Mouse (Mus musculus): ENCODE data around the gene Tbc1d4.

Gene Tbc1d4

DNA sequence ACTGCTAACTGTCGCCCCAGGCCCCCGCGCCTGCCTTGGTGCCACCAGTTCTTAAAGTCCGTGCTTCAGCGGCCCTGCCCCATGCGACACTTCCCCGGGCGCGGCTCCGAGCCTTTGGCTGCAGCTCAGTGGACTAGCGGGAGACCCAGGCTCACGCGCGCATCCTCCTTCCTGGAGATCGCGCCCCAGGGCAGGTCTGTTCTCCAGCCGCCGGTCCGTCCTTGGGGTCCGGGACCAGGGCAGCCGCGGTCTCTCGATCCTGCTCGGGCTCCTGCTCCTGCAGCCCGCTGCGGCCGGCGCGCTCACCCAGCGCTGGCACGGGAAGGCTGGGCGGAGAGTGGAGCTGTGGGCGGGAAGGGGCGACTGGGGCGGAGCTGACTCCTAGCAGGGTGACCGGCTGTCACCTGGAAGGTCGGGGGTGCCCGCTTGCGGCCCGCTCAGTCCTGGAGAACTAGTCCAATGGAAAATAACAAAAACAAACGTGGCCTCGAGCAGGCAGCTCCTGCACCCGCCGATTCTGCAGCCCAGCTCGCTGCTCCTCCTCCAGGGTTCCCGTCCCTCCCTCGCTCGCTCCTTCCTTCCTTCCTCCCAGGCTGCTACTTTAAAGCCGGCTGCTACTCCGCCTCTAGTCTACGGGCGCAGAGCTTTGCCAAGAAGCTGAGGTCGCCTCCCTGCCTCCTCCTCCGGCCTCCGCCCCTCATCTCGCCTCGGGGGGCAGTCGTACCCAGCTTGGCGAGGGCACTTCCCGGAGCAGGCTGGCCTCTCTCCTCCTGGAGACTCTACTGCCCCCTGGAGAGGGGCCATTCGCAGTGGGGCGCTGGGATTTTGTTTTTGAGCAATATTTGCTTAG lies at the start of gene Tbc1d4:
TSS of gene Tbc1d4 (minus strand) at position 673 of the 850 bp plus-strand sequence.
- DNase-seq (ENCODE audit: extremely low spot score): peak; percentile 84

GRCm38 (mm10) chr14:101656307-101656706 lies 47.3 kb upstream of the Tbc1d4 start:
- DNase-seq (ENCODE audit: extremely low spot score): no peak

- no peak for DNase-seq (ENCODE audit: extremely low spot score)
Observed at GRCm38 (mm10) chr14:101654526-101654909, 45.5 kb upstream of the Tbc1d4 start.

- peak; percentile 98 for DNase-seq (ENCODE audit: extremely low spot score)
Observed at GRCm38 (mm10) chr14:101653581-101654525, 44.9 kb upstream of the Tbc1d4 start, which contains the start of gene Uchl3. Gene Uchl3 (plus strand): TSS chr14:101653967.

DNA sequence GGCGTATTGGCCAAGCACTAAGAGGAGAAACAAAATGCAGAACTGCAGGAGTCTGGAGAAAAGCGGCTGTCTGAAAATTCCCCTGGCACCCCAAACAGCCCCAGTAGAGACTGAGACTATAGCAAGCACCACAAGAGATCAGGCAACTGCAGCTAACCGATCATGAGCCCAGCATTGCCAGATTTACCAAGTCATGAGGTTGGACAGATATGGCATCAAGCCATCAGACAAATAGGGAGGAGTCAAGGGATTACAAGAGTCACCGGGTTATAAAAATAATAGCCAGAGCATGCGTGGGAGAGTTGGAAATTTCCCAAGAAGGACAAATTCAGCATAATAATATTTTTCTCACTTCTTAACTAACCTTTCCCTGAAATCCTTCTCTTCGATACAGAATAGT lies 43.6 kb upstream of the Tbc1d4 start:
- no peak for DNase-seq (ENCODE audit: extremely low spot score)

- no peak for DNase-seq (ENCODE audit: extremely low spot score)
Observed at GRCm38 (mm10) chr14:101650551-101650950, 41.6 kb upstream of the Tbc1d4 start.

GRCm38 (mm10) chr14:101644948-101645347 lies 36.0 kb upstream of the Tbc1d4 start:
- DNase-seq (ENCODE audit: extremely low spot score): no peak

GRCm38 (mm10) chr14:101640153-101640843 lies 31.3 kb upstream of the Tbc1d4 start, which contains the start of gene Commd6:
Gene Commd6 (minus strand): TSS chr14:101640686.
- peak; percentile 93 for DNase-seq (ENCODE audit: extremely low spot score)

GRCm38 (mm10) chr14:101637381-101637780 lies 28.4 kb upstream of the Tbc1d4 start:
- DNase-seq (ENCODE audit: extremely low spot score): no peak

- no peak for DNase-seq (ENCODE audit: extremely low spot score)
Observed at GRCm38 (mm10) chr14:101635765-101636164, 26.8 kb upstream of the Tbc1d4 start.

GRCm38 (mm10) chr14:101630548-101630947 lies 21.6 kb upstream of the Tbc1d4 start:
- DNase-seq (ENCODE audit: extremely low spot score): no peak

GRCm38 (mm10) chr14:101617680-101618079 lies 8.7 kb upstream of the Tbc1d4 start:
- DNase-seq (ENCODE audit: extremely low spot score): no peak

DNA sequence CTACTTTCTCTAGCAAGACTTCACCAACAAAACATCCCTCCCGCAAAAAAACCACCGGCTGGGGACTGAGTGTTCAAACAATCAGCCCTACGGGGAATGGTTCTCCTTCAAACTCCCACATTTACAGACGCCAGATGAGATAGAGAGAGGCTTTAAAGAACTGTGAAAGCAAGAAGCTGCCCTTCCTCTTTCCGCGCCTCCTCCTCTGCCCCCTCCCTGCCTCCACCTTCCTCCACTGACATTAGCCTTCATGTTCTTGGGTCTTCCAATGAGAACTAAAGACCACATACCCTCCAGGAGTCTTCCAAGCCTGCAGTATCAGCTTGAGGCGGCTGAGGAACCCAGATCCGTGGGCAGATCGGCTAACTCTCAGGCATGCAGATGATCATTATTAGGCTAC lies 7.2 kb upstream of the Tbc1d4 start:
- no peak for DNase-seq (ENCODE audit: extremely low spot score)

DNA sequence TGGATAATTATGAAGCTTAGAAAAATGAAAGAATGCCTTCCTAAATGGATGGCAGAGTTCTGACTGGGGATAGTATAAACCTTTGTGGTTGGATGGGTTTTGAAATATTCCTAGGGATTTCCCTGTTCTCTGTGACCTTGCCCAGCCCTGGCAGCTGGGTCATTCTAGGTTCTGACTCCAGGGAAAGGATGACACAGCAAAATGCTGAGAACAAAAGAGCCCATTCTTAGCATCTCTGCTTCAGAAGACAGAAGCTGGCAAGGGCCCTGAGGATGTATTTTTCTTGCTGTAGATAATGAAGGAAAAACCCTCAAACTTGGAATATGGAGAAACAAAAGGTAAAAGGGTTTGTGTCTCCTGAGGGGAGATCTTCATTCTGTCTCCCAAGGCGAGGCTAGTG lies 4.2 kb upstream of the Tbc1d4 start:
- no peak for DNase-seq (ENCODE audit: extremely low spot score)

DNA sequence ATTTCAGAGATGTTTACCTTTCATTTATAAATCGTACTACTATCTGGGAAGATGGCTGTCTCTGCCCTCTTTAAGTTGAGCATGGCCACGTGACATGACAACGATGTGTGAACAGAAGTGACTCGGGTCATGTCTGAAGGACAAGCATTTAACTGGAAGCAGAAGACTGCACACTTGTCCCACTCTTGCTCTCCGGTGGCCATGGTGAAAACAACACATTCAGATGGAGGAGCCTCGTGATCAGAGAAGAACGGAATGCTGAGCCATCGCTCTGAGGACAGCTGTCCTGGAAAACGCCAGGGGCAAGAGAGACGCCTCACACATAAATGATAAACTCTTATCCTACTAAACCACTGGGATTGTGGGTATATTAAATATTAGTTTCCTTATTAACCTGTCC lies 1.7 kb upstream of the Tbc1d4 start:
- DNase-seq (ENCODE audit: extremely low spot score): no peak

GRCm38 (mm10) chr14:101607631-101608518 lies 1.1 kb downstream of the Tbc1d4 start:
- DNase-seq (ENCODE audit: extremely low spot score): peak; percentile 71

DNA sequence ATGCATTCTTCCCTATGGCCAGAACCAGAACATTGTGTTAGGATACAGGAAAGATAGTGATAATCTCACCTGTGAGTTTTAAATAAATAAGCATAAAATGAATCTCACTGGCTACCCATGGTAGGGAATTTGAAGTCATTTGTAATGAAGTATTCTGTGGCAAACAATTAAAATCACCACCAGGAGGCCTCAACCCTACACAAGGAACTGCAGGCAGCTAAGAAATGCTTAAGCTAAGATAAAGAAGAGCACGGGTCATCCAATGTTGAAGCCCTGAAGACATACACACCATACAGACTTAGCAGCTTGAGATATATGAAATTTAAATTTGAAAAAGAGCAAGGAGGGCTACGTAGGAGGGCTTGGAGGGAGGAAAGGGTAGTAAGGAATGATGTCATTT lies 3.1 kb downstream of the Tbc1d4 start:
- DNase-seq (ENCODE audit: extremely low spot score): no peak

- peak; percentile 20 for DNase-seq (ENCODE audit: extremely low spot score)
Observed at GRCm38 (mm10) chr14:101602851-101603250, 6.1 kb downstream of the Tbc1d4 start.

GRCm38 (mm10) chr14:101597096-101597715 lies 11.8 kb downstream of the Tbc1d4 start:
- no peak for DNase-seq (ENCODE audit: extremely low spot score)

GRCm38 (mm10) chr14:101596691-101597090 lies 12.3 kb downstream of the Tbc1d4 start:
- no peak for DNase-seq (ENCODE audit: extremely low spot score)
